Mouse (Mus musculus) limb, embryonic 10.5 days (tissue): ENCODE measurements around the gene Cd70. TPM values are rescaled to one million over a fixed set of nuclear protein-coding genes. Genes with fewer than 3 reads are reported as not detected.

Experiments used
- DNase-seq: peaks from one replicate; pipeline ENCODE4 v3.0.0-alpha.2; 2017; ENCODE audit warnings: low spot score
- H3K27ac ChIP-seq: fragments of 300-500 bp; sonication (generic); 2 replicates; pipeline ENCODE4 v1.5.1; 2016; ENCODE audit warnings: mild to moderate bottlenecking
- H3K27me3 ChIP-seq: fragments of 300-500 bp; sonication (generic); 2 replicates; pipeline ENCODE4 v1.6.1; 2016; ENCODE audit warnings: low read depth, mild to moderate bottlenecking; ENCODE audit not compliant: poor library complexity, severe bottlenecking
- H3K36me3 ChIP-seq: fragments of 300-500 bp; sonication (generic); 2 replicates; pipeline ENCODE4 v1.6.1; 2016; ENCODE audit warnings: mild to moderate bottlenecking, moderate library complexity
- H3K4me1 ChIP-seq: fragments of 300-500 bp; sonication (generic); 2 replicates; pipeline ENCODE4 v1.6.1; 2016
- H3K4me3 ChIP-seq: fragments of 300-500 bp; sonication (generic); 2 replicates; pipeline ENCODE4 v1.5.1; 2016; ENCODE audit warnings: mild to moderate bottlenecking, moderate library complexity
- H3K9me3 ChIP-seq: fragments of 300-500 bp; sonication (generic); replicated peaks from 2 replicates; pipeline ENCODE4 v1.6.1; 2016; ENCODE audit warnings: mild to moderate bottlenecking
- WGBS: fragments of 180-500 bp; shearing (Covaris S2); methylation state at CpG from one replicate; pipeline ENCODE4 v1.1.7; 2016; 5-methylcytosine and 5-hydroxymethylcytosine counted together
- polyA plus RNA-seq: library from polyadenylated mRNA; unstranded; fragments of >200 nt; fragmentation: Nextera tagmentation; extraction: Ambion mirVana; gene quantifications from 2 replicates; pipeline ENCODE4 v1.2.1, GENCODE M21; 2016

The Cd70 gene
- polyA plus RNA-seq = not detected in 2 replicates

GRCm38 (mm10) chr17:57148994-57149803 is at the start of gene Cd70:
Gene Cd70, minus strand, starts transcription at chr17:57149777.
- Histone ChIP-seq H3K36me3 (no peaks in the 10 kb centered on the region), H3K9me3 (no peaks in the 10 kb centered on the region; the same call in 1 of the 2 replicates), H3K27ac (no peak within 1 kb of the TSS), H3K4me1 (peaks cover 9% of the 10 kb centered on the region), H3K4me3 (peak within 1 kb of the TSS; percentile 49), H3K27me3 (peaks cover 60% of the 10 kb centered on the region)
- 2% methylated on average over 39 of the region's 39 CpGs for WGBS
- DNase-seq = peak; percentile 48

- Histone ChIP-seq H3K27ac (no peak overlapping the region), H3K4me3 (no peak overlapping the region), H3K36me3 (no peaks in the 10 kb centered on the region), H3K27me3 (no peaks in the 10 kb centered on the region), H3K4me1 (peaks cover 4% of the 10 kb centered on the region), H3K9me3 (no peaks in the 10 kb centered on the region)
- no peak for DNase-seq
- WGBS = 81% methylated on average over 3 of the region's 3 CpGs
Observed at GRCm38 (mm10) chr17:57198252-57198651, 48.7 kb upstream of the Cd70 start.

GRCm38 (mm10) chr17:57195326-57196010 is 45.9 kb upstream of the Cd70 start:
- Histone ChIP-seq H3K4me1 (peaks cover 4% of the 10 kb centered on the region), H3K27ac (no peak overlapping the region), H3K36me3 (no peaks in the 10 kb centered on the region), H3K27me3 (no peaks in the 10 kb centered on the region), H3K4me3 (no peak overlapping the region), H3K9me3 (no peaks in the 10 kb centered on the region)
- 82% methylated on average over 8 of the region's 8 CpGs for WGBS
- DNase-seq = no peak

- no peak for DNase-seq
- peaks cover 4% of the 10 kb centered on the region for H3K4me1 ChIP-seq
- no peaks in the 10 kb centered on the region for H3K9me3 ChIP-seq
- no peaks in the 10 kb centered on the region for H3K27me3 ChIP-seq
- H3K4me3 ChIP-seq = no peak overlapping the region
- no peak overlapping the region for H3K27ac ChIP-seq
- H3K36me3 ChIP-seq = no peaks in the 10 kb centered on the region
- 89% methylated on average over 3 of the region's 3 CpGs for WGBS
Observed at GRCm38 (mm10) chr17:57194771-57195170, 45.2 kb upstream of the Cd70 start.

DNA sequence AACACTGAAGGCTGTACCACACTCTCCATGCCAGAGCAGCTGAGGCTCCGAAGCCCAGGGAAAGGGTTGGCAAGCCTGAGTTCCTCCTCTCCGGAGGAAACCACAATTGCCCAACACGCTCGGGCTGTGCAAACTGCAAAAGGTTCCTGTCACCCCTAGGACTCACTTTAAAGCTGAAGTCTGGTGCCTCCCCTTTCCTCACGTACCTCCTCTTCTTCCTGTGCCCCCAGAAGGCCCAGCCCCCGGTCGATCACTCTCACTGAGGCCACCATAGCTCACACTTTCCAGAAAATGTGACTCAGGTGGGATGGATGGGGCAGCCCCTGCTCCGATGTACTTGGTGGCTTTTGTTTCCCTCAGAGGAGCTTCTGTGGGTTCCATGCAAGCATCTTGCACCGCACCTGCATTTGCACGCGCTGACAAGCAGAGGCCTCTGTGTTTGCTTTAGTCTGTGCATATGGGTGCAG is 44.5 kb upstream of the Cd70 start, which contains the start of gene Tnfsf14:
Gene Tnfsf14 (minus strand): TSS at position 137 of the 467 bp plus-strand sequence.
- Histone ChIP-seq H3K27ac (no peak within 1 kb of the TSS), H3K27me3 (no peaks in the 10 kb centered on the region), H3K36me3 (no peaks in the 10 kb centered on the region), H3K9me3 (no peaks in the 10 kb centered on the region), H3K4me3 (no peak within 1 kb of the TSS), H3K4me1 (peaks cover 4% of the 10 kb centered on the region)
- WGBS = 86% methylated on average over 11 of the region's 11 CpGs
- DNase-seq = no peak

DNA sequence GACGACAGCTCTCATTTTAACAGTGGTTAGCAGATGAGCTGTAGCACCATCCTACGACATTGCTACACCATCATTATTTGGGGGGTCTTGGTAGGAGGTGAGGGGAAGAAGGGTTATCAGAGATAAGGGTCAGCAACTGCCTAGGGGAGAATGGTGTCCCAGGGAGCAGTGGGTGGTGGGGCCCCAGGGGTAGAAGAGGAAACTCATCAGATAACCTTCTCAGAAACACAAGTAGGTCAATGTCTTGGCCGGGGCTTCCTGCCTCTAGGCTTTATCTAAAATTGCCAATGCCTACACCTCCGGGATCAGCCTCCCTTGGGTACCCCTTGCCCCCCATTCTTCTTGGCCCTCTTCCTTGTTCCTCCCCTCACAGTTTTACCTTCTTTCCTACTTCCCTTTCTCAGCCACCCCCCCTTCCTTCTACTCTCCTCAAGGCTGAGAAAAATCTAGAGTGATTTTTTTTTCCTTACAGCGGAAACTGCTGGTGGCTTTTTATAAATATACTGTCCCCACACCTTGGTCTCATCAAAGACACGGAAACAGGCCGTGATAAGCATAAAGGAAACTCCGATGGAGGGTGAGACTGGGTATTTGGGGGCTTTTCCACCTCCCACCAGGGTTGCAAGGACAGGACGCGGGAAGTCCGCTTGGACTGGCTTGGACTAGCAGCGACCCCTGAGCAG is 39.1 kb upstream of the Cd70 start:
- Histone ChIP-seq H3K9me3 (no peaks in the 10 kb centered on the region), H3K4me3 (no peak overlapping the region), H3K36me3 (no peaks in the 10 kb centered on the region), H3K4me1 (no peaks in the 10 kb centered on the region), H3K27ac (no peak overlapping the region), H3K27me3 (no peaks in the 10 kb centered on the region)
- WGBS = 82% methylated on average over 12 of the region's 12 CpGs
- no peak for DNase-seq

DNA sequence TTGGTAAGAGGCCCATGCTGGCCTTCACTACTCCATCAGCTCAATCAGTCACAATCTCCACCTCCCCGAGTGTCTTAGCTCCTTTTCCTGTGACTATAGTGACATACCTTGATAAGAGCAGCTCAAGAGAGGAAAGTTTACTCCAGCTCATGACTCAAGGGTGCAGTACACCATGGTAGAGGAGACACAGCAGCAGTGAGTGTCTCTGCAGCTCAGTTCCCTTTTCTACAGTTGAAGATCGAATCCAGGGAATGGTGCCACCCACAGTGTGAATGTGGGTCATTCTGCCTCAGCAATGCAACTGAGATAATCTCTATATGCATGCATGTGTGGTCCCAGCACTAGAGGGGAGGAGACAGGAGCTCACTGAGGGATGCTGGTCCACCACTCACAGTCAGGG is 36.1 kb upstream of the Cd70 start:
- Histone ChIP-seq H3K4me1 (no peaks in the 10 kb centered on the region), H3K27ac (no peak overlapping the region), H3K4me3 (no peak overlapping the region), H3K36me3 (no peaks in the 10 kb centered on the region), H3K9me3 (no peaks in the 10 kb centered on the region), H3K27me3 (no peaks in the 10 kb centered on the region)
- DNase-seq = no peak
- 76% methylated on average over 2 of the region's 2 CpGs for WGBS

- WGBS = 75% methylated on average over 3 of the region's 3 CpGs
- H3K36me3 ChIP-seq = no peaks in the 10 kb centered on the region
- no peak for DNase-seq
Observed at GRCm38 (mm10) chr17:57182871-57183270, 33.3 kb upstream of the Cd70 start.

GRCm38 (mm10) chr17:57180363-57180762 is 30.8 kb upstream of the Cd70 start:
- Histone ChIP-seq H3K4me3 (no peak overlapping the region), H3K27ac (no peak overlapping the region), H3K36me3 (no peaks in the 10 kb centered on the region), H3K4me1 (no peaks in the 10 kb centered on the region), H3K27me3 (no peaks in the 10 kb centered on the region), H3K9me3 (no peaks in the 10 kb centered on the region)
- WGBS = 36% methylated on average over 8 of the region's 8 CpGs
- no peak for DNase-seq

More at GRCm38 (mm10) chr17:57182871-57183270, 33.3 kb upstream of the Cd70 start:
- Histone ChIP-seq H3K4me1 (no peaks in the 10 kb centered on the region), H3K9me3 (no peaks in the 10 kb centered on the region), H3K4me3 (no peak overlapping the region), H3K27ac (no peak overlapping the region), H3K27me3 (no peaks in the 10 kb centered on the region)

DNA sequence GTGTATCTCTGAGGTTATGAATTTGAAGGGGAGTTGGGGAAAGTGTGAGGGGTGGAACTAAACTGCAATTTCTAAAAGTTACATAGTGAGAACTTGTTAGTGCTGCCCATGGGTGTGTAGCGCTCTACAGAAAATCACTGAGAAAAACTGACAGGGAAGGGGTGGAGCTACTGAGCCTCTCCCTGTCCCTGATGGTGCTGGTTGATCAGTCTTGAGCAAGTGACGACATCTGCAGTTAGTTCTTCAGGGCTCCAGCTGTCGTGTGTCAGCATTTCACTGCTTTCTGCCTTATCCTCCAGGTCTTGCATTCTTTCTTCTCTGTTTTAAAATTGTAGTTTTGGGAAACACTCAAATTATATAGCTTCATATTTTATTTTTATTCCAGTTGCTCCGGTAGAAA is 23.8 kb upstream of the Cd70 start:
- Histone ChIP-seq H3K27ac (no peak overlapping the region), H3K36me3 (no peaks in the 10 kb centered on the region), H3K9me3 (no peaks in the 10 kb centered on the region), H3K4me1 (no peaks in the 10 kb centered on the region), H3K4me3 (no peak overlapping the region), H3K27me3 (no peaks in the 10 kb centered on the region)
- DNase-seq = no peak
- 72% methylated on average over 4 of the region's 4 CpGs for WGBS

DNA sequence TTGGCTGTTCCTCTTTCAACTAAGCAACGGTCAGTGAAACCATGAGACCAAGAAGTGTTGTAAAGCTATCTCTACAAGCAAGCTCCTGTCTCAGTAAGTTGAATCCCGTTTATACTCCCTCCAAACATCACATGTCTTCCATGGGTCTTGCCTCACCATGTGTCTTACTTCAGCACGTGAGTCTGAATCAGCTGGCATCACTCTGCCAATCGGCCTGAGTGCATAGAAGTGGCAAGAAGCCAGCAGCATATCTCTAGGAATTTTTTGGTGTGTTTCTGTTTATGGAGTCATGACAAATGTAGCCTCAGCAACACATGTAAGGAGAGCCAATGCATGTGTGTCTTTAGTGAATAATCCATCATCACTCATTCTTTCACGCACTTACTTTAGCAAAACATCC is 22.8 kb upstream of the Cd70 start:
- 87% methylated on average over 5 of the region's 5 CpGs for WGBS
- no peak overlapping the region for H3K4me3 ChIP-seq
- no peaks in the 10 kb centered on the region for H3K9me3 ChIP-seq
- no peaks in the 10 kb centered on the region for H3K36me3 ChIP-seq
- no peaks in the 10 kb centered on the region for H3K27me3 ChIP-seq
- DNase-seq = no peak
- H3K4me1 ChIP-seq = no peaks in the 10 kb centered on the region
- H3K27ac ChIP-seq = no peak overlapping the region

DNA sequence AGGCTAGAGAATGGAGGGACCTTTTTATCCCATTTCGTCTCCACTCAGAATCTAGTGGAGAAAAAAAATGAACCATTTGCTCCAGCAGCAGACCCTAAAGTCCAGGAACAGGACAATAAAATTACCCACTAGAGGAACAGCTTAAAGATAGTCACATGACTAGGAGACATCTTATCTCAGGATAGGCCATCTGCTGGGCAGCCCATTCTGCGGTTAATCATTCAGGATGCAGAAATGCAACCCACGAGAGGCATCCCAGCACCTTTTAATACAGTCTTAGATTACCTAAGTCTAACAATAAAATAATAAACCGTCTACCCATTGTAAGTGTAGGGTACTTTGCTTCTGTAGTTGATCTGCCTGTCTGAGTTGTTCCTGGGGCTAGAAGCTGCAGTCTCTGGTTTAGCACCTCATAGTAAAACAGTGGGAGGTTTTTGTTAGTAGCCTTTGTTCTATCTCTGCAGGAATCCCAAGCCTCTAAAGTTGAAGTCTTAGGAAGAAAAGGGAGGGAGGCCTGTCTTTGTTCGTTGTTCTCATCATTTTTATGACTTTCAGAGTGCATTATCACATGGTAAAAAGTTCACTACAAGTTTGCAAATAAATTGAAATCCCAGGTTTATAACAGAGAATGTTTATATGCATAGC is 21.2 kb upstream of the Cd70 start:
- WGBS = 51% methylated on average over 5 of the region's 5 CpGs
- DNase-seq = no peak
- Histone ChIP-seq H3K27ac (no peak overlapping the region), H3K36me3 (no peaks in the 10 kb centered on the region), H3K27me3 (no peaks in the 10 kb centered on the region), H3K4me3 (no peak overlapping the region), H3K9me3 (no peaks in the 10 kb centered on the region), H3K4me1 (peaks cover 4% of the 10 kb centered on the region)
